Mouse (Mus musculus): ENCODE measurements at regions not wholly inside any gene's neighbourhood (a gene's known extent, or its start where the extent isn't known, plus 50 kb on each side); places are given as distances from the start of the nearest gene placed in this dataset.
A peak's percentile ranks its signal among the peaks of the same experiment; 100 is the strongest.

DNA sequence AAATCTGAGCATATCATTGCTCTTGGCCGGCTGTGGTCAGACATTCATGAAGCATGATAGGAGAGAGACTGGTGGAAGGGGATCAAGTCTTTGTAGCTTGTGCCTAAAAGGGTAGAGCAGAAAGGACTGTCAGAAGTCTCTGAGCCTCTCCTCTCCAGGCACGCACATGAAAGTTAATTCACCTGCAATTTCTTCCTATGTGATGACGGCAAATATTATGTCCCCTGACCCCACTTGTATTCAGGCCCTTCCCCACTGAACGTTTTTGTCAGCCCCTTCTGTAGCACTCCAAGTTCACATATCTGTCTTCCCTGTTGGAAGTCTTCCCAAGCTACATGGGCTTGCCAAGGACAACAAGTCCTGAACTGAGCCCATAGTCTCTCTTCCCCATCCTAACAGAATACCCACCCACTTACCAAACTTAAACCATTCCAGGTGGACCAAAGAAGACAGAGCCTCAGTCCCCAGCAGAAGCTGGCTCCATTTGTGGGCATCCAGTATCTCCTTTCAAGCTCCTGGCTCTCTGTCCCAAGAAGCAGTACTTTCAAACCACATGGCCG is 719.3 kb downstream of the Tns3 start:
- no peak for DNase-seq (ENCODE audit: extremely low read depth, insufficient read length, low spot score)

DNA sequence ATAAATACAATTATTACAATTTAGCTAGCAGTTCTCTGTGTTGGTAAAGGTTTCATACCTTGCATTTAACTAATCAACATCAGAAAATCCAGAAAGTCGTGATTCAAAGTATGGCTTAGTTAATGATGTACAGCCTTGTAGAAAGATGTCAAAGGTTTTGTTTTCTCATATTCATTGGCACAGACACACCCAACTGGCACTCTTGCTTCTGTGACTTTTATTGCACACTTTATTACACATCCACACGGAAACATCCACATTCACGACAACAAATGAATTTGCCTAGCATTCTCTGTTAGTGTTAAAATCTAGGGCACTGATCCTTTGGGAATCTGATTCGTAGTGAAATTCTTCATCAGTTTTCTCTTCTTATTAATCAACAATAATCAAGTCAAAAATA is 720.0 kb downstream of the Tns3 start:
- no peak for DNase-seq (ENCODE audit: extremely low read depth, insufficient read length, low spot score)

DNA sequence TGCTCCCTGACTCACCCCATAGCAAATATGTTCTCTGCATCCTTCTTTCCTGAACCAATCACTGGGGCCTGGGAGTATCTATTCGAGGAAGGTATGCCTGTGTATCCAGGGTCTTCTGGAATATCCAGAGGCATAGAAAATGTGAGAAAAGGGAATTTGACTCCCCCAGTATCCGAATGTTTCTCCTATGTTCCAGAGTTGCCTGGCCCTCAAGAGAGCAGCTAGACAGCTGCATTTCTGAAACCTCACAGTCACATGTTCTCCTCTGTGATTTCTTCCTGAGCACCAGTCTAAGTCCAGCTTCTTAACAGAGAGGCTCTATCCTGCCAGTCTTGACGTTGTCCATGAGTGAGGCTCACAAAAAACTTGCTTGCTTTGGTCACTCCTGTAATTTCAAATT is 719.9 kb upstream of the Igfbp3 start:
- no peak for DNase-seq (ENCODE audit: extremely low read depth, insufficient read length, low spot score)

DNA sequence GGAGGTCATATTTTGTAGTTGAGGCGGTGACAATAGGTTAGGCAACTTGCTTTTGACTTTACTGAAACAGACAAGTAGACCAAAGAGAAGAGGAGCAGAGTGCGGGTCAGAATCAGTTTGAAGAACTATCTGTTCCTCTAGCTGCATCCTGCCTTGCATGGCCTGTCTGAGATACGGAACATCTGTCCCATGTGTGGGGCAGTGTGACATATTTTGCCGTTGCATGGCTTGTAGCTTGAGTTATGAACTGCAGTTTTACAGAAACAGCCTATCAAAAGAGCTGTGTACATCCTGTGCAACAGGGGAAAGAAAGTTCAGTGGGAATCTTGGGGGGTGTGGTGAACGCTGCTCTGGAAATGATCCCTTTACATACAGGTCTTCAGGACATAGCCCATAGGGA is 718.9 kb upstream of the Igfbp3 start:
- no peak for DNase-seq (ENCODE audit: extremely low read depth, insufficient read length, low spot score)

DNA sequence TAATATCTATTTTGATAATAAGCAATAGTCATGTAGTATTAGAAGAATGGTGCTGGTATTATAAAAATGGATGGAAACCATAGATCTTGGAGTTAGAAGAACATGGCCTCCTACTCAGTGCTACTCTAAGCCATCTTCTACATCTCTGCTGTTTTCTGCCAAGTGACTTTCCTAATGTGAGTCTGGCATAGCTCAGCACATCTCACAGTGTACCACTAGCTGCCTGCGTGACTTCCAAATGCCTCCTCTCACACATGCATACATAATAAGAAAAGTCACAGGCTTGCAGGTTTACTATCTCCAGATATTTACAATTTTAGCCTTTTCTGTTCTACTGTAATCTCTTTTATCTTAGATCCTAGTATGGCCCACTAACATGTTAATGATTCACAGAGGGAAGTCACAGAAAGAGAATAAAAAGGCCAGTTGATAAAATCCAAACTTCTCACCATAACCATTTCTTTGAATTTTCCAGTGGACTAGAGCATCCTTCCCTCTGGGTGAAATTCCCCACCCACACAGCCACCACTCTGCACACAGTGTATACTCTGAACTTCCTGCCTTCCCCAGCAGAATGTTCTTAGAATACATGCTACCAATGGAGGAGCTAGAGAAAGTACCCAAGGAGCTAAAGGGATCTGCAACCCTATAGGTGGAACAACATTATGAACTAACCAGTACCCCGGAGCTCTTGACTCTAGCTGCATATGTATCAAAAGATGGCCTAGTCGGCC is 717.5 kb upstream of the Igfbp3 start:
- no peak for DNase-seq (ENCODE audit: extremely low read depth, insufficient read length, low spot score)

DNA sequence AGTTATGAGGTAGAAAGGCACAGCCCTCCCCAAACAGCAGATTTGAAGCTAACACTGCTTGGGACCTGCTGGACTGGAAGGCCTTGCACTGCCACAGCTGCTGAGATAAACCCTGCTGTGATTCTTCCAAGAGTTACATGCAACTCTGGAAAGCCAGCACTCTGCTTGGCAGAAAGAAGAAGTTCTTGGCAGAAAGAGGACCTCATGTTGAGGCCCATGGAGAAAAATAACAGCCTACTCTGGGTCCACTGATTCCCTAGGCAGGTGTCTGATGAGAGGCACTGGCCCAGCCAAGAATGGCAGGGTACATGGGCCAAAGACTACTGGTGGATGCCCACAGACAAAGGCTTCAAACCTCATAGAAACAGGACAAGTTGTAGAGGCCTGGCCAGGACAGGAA is 714.0 kb upstream of the Igfbp3 start:
- DNase-seq (ENCODE audit: extremely low read depth, insufficient read length, low spot score), result no peak

DNA sequence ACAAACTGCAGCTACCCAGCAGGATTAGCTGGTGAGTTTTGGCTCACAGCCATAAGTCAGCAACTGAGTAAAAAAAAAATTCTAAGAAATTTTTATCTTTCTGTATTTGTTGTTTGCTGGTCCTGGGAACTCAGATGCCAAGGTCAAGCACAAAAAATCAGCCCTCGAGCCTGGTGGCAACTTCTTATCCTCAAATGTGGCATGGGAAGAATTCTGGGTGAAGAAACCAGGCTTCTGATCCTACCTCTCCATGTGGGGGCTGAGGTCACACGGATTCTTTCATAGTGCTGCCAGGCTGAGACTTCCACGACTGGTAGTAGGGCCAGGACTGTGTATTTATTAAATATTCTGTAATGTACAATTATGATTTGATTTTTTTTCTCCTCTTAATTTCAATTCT is 698.3 kb upstream of the Igfbp3 start:
- DNase-seq (ENCODE audit: extremely low read depth, insufficient read length, low spot score), result no peak

DNA sequence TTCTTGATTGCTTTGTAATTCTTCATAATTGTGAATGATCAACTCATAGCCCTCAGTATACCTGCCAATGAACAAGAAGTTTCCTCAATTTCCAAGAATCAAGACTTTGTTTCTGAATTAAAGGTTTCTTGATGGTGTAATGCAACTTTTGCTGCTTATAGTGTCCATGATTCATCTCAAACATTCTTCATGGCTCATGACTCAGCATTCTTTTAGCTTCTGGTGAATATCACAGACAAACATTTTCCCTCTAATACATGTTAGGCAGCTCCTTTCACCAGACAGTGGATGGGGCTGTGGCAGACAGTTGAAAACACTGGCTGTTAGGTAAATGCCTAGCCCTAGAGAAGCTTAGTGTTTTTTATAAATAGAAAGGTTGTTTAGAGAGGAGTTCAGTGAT is 686.5 kb upstream of the Igfbp3 start:
- DNase-seq (ENCODE audit: extremely low read depth, insufficient read length, low spot score), result peak; percentile 23

DNA sequence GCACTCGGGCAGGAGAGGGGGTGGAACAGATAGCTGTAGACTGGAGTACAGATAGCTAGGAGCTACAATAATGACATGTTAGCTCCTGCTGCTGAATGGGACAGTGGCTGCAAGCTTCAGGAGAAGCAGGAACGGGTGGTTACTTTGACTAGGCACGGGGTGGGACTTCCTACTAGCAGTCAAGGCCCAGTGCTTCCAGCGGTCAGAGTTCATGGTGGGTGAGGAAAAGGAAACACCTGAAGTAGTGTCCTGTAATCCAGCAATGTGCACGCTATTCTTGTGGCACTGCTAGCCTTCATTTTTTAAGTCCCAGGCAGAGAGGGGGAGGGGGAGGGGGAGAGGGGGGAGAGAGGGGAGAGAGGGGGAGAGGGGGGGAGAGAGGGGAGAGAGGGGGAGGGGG is 684.5 kb upstream of the Igfbp3 start:
- DNase-seq (ENCODE audit: extremely low read depth, insufficient read length, low spot score), result no peak

DNA sequence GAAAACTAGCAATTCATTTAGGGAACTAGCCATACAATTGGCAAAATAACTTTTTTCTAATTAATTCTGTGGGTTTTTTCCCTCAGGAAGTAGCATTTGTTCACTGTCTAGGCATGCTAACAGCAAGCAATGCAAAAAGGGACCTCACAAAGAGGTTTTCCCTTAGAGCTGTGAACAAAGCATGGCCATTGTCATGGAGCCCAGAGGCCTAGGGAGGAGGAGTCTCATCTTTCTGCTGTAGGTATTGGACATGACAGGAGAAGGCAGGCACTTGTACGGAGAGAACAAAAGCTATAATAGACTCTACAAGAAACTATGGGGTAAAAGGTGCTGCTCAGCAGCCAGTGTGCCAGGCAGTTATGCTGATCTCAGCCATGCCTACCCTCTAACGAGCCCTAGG is 666.8 kb upstream of the Igfbp3 start:
- DNase-seq (ENCODE audit: extremely low read depth, insufficient read length, low spot score), result no peak

DNA sequence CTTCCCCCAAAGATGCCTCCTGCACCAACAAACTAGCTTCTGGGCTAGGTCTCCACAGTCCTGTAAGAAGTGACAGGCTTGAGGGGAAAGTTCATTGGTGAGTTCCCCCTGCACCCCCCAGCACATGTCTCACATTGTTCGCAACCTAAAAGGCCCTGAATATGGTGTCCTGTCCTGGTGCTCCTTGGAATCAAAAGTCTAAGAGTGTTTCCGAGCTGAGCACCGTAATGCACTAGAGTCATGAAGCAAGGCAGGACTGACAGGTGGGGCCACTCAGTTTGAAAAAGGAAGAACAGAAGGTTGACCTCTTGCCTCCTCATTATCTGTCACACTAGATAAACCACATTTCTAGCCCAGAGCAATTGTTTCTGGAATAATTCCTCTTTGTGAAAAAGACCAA is 650.4 kb upstream of the Igfbp3 start:
- no peak for DNase-seq (ENCODE audit: extremely low read depth, insufficient read length, low spot score)

DNA sequence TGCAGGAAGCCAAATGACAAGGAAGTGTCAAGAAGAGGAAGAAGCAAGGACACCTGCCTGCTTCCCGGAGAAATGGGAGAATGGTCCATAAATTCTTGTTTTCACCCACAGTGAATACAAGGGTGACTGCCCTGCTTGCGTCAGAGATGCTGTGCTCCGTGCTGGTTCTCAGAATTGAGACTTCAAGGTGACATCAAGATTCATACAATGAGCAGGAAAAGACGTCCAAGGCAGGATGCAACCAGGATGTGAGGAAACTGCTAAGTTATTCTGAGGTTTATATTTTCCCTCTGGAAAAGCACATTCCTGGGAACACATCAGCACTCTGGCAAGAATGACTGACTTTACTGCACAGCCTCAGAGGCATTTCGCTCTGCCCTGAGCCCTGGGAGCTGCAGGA is 650.0 kb upstream of the Igfbp3 start:
- DNase-seq (ENCODE audit: extremely low read depth, insufficient read length, low spot score), result no peak

DNA sequence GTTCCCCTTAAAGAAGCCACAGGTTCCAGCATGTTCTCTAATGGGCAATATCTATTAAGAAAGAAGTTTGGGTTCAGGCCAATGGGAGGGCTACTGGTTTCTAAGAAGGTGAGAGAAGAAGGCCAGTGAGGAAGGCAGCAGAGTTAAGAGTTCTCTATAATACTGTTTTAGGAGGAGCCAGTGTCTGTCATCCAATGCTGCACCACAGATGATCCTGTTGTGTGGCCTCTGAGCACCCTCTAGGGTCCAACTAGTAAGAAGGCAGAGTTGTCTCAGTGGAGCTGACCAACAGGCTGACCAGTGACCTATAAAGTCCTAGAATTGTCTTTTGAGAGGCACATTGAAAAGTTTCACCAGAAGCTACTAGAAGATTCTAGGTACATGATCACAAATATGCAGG is 648.8 kb upstream of the Igfbp3 start:
- no peak for DNase-seq (ENCODE audit: extremely low read depth, insufficient read length, low spot score)

DNA sequence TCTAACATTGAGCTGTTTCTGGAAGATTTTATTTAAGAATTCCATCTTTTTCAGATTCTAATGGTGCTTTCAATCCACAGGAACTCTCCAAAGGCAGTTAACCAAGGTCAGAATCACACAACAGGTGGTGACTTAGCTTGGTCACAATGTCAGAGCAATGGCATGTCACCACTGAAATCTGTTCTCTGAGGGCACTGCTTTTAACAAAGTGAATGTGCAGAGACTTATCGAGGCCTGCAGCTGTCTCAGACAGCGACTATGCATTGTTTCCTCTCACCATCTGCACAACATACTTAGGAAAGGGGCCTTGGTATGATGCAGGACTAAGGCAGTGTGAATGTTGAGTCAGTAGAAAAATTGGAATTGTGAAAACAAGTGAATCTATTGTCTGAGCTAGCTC is 638.9 kb upstream of the Igfbp3 start:
- no peak for DNase-seq (ENCODE audit: extremely low read depth, insufficient read length, low spot score)

DNA sequence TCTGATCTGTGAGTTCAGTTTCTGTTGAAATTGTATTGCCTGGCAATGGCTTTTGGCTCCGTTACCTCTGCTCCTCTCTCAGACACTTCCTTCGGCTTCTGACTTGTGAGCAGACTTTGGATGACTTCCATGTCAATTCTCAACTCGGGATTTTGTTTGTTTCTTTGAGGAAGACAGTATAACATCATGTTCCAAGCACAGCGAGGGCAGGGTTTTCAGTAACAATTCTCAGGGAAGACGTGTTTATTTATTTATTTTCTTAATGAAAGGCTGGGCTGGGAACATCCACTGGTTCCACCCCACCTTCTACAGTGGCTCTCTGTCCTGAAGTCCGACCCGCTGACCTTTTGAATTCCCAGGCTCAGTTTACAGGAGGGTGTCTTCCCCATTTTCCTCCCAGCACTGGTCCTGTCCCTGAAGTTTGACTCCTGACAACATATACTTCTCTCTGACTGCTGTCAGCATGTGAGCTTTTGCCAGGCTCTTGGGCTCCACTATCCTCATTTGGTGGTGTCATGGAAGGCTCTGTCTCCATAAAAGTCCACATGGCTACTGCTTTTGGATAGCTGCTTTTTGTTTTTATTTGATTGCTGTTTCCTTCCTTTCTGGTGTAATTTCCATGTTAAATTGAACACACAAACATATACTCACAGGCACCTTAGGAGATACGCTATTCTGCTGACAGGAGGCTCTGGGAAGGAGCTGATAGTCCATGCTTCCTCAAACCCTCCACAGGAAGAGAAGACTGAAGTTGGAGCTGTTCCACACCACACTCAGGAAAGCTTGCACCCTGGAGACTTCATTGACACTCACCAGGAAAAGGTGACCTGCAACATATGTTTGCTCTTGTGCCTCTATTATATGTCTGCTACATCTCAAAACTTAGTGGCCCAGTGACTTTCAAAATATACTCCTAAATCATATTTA is 624.9 kb upstream of the Igfbp3 start:
- DNase-seq (ENCODE audit: extremely low read depth, insufficient read length, low spot score), result no peak

DNA sequence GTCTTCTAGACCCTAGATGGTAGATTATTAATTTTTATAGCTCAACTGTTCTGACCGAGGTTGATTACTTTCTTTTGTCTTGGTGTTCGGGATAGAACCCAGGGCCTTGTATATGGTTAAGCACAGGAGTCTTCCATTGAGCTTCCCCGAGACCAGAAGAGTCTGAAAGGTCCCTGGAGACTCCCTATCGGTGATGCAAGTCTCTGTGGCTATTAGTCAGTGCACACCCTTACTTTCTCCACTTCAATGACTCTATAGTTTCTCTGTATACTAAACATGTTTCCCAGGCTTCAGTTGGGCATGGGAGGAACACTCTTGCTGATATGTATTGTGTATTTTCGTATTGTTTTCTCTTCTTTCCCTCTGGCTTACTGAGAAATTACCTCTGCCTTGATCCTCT is 623.8 kb upstream of the Igfbp3 start:
- DNase-seq (ENCODE audit: extremely low read depth, insufficient read length, low spot score), result no peak

DNA sequence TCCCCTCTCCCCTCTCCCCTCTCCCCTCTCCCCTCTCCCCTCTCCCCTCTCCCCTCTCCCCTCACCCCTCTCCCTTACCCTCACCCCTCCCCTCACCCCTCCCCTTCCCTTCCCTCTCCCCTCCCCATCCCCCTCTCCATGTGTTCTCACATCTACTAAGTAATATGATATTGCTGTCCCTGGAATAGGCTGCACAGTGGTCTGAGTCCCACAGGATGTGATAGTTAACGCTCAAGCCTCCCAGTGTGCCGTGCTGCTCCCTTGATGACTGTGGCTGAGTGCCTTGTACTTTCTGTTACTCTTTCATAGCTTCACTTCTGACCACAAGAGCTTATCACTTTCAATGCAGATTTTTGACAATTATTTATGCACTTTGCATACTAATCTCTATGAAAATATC is 620.4 kb upstream of the Igfbp3 start:
- DNase-seq (ENCODE audit: extremely low read depth, insufficient read length, low spot score), result no peak

DNA sequence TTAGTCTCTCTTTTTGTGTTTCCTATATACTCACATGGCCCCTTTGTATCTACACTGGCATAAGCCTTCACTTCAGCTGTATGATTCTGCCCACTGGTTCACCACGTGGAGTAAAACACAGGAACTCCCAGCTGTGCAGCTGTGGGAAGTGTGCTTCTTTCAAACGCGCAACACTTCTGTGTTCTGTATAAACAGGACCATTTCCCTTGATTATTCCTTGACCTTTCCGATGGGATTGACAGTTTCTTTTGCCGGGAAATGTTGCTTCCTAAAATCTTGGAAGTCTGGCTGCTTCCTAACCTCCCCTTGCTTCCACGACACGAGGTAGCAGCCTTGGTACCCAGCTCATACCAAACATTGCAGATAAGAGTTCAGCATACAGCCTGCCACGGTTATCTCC is 618.7 kb upstream of the Igfbp3 start:
- DNase-seq (ENCODE audit: extremely low read depth, insufficient read length, low spot score), result no peak

DNA sequence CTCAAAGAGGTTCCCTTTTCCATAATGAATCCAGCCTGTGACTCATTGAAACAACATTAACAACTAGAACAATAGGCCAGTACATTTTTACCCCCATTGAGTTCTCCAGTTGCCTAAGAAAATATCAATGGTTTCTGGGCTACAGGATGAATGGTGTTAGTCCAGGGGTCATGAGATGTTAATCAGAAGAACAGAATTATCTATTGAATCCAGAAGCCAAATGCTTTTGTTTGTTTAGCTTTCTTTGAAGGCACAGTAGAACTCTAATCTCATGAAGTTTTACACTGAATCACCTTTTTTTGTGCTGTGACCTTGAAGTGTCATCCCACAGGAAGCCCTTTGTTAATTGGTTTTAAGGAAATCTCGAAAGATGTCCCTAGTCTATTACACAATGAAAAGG is 616.0 kb upstream of the Igfbp3 start:
- DNase-seq (ENCODE audit: extremely low read depth, insufficient read length, low spot score), result no peak

DNA sequence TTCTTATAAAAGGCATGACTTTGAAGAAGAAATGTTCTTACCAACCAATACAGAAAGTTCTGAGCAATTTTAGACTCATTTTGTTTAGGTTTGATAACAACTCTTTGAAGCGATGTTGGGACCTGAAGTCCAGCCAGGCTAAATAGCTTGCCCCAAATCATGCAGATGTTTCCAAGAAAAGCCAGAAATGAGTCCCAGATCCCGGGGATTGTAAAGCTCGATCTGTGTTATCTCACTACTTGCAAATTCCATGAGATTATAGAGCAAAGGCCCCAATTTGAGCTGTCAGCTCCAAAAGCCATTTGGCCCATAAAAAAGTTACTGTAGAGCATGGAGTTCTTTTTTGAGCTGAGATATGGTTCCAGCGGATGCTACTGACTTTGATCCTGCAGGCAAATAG is 614.3 kb upstream of the Igfbp3 start:
- no peak for DNase-seq (ENCODE audit: extremely low read depth, insufficient read length, low spot score)

DNA sequence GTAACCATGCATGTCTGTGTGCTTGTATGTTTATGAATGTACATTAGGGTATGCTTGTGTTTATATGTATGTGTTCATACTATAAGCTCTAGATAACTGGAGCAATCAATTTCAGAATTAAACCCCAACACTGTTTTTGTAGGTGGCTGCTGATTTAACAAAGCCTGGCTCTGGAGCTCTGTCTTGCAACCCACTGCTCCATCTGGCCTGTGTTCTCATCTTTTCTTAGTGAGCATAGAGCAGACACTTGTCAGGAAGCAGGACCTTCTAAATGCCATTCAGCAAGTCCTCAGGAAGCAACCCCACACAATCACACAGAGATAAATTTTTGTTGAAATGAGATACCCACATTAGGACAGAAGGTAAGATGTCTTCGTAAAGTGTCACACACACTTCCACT is 613.7 kb upstream of the Igfbp3 start:
- DNase-seq (ENCODE audit: extremely low read depth, insufficient read length, low spot score), result no peak

DNA sequence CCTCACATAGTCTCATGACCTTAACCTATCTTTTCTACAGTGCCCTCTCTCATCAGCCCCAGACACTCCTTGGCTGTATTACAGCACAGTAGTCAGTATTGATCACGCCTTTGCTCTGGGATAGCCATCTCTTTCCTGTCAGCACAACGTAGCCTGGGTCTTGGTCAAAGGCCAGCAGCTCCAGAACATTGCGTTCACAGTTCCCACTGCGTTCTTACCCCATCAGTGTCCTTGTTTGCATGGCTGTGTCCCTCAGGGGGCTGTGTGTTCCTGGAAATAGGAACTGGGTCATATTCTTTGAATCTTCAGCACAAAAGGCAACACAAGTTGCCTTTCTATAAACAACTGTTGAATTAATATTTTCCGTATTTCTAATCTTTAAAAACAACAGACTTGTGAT is 602.0 kb upstream of the Igfbp3 start:
- no peak for DNase-seq (ENCODE audit: extremely low read depth, insufficient read length, low spot score)

Data from 3134 (cell line).